Mouse (Mus musculus) cerebellum, adult 2 months (tissue): ENCODE measurements around the gene Klhl28.

Experiments used
- CTCF ChIP-seq: fragments of 200-500 bp; IDR thresholded peaks from 2 replicates; pipeline ENCODE4 v1.5.1; 2011; ENCODE audit warnings: low read depth, mild to moderate bottlenecking, control low read depth, low read length, moderate library complexity, borderline replicate concordance; ENCODE audit not compliant: insufficient read depth
- POLR2A ChIP-seq: fragments of 200-500 bp; IDR thresholded peaks from 2 replicates; pipeline ENCODE4 v1.6.1; 2011; ENCODE audit warnings: low read length, control low read depth, borderline replicate concordance; ENCODE audit not compliant: insufficient read depth

- TF ChIP-seq POLR2A (no peak), CTCF (no peak)
Observed at GRCm38 (mm10) chr12:65007725-65008124, 42.4 kb upstream of the Klhl28 start.
